Mouse (Mus musculus): Measurements from ENCODE around the gene Zfp952.

- TF ChIP-seq POLR2A (IDR thresholded peaks at IDR 0.05; ENCODE audit: low read depth, low read length) (no peak), CTCF (IDR thresholded peaks at IDR 0.05; ENCODE audit: extremely low read depth, insufficient read length, insufficient replicate concordance, low read depth, low read length) (no peak)
Observed at GRCm38 (mm10) chr17:33032376-33032775, 39.4 kb downstream of the Zfp952 start.
